8 mouse cellular contexts compared by ENCODE assay signal in the genomic region with DNA sequence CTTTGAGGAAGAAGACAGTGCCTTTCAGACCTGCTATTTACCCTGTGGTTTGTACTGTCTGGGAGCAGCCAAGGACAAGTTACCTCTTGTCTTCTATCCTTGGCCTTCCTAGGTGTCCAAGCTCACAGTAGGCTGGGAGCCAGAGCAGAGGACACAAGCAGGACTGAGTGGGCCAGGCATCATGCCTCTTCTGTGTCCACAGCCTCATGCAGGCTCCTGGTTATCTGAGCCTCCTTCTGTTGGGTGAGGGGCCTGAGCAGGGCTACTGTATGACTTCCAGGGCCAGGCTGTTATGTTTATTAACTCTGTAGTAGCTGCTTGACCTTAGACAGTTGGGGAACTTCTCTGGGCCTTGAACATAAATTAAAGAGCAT.
DNase-seq lines count a peak whose midpoint lies in the region; ATAC-seq lines count a peak whose summit lies in the region.
"Had no signal": no experiment of that assay in that cellular context is flagged by ENCODE, and none has a peak within 500 bp of the region (broad histone marks: within the 10 kb centered on the region; RNA-seq: fewer than 3 reads in every experiment).

No protein-coding gene starts in this region.

- no peaks in the 10 kb centered on the region for H3K9me3 ChIP-seq in kidney, embryonic 15.5 days (replicated peaks)
- no peaks in the 10 kb centered on the region for H3K9me3 ChIP-seq in hindbrain, embryonic 12.5 days (replicated peaks)
- H3K9me3 ChIP-seq in limb, embryonic 10.5 days (replicated peaks), result no peaks in the 10 kb centered on the region
- no peaks in the 10 kb centered on the region for H3K9me3 ChIP-seq in midbrain, embryonic 14.5 days (ENCODE audit: control insufficient read depth, low read length)
- H3K9me3 ChIP-seq: forebrain, embryonic 12.5 days had no signal

- no peak overlapping the region for H3K4me3 ChIP-seq in kidney, embryonic 15.5 days (replicated peaks)
- H3K4me3 ChIP-seq in hindbrain, embryonic 12.5 days, result no peak overlapping the region
- H3K4me3 ChIP-seq in limb, embryonic 10.5 days, result no peak overlapping the region
- no peak overlapping the region for H3K4me3 ChIP-seq in midbrain, embryonic 14.5 days (replicated peaks; ENCODE audit: low read depth, low read length)
- H3K4me3 ChIP-seq: forebrain, embryonic 12.5 days had no signal

- H3K9ac ChIP-seq in kidney, embryonic 15.5 days, result no peak overlapping the region
- H3K9ac ChIP-seq in hindbrain, embryonic 12.5 days, result no peak overlapping the region
- H3K9ac ChIP-seq in midbrain, embryonic 14.5 days (replicated peaks; ENCODE audit: low read length), result no peak overlapping the region
- H3K9ac ChIP-seq: forebrain, embryonic 12.5 days had no signal

- peak overlapping the region; percentile 80 for H3K27ac ChIP-seq in kidney, embryonic 15.5 days
- H3K27ac ChIP-seq in hindbrain, embryonic 12.5 days, result peak overlapping the region; percentile 32; the same call in 1 of the 2 replicates
- peak overlapping the region; percentile 51 for H3K27ac ChIP-seq in limb, embryonic 10.5 days
- H3K27ac ChIP-seq in midbrain, embryonic 14.5 days (replicated peaks; ENCODE audit: low read depth, low read length), result 0 out of 2 replicates have a peak overlapping the region, but pooled peaks have one; percentile 13
- H3K27ac ChIP-seq: forebrain, embryonic 12.5 days had no signal

- peaks cover 42% of the 10 kb centered on the region for H3K36me3 ChIP-seq in kidney, embryonic 15.5 days
- peaks cover 39% of the 10 kb centered on the region for H3K36me3 ChIP-seq in hindbrain, embryonic 12.5 days
- H3K36me3 ChIP-seq in limb, embryonic 10.5 days, result peaks cover 81% of the 10 kb centered on the region
- peaks cover 35% of the 10 kb centered on the region for H3K36me3 ChIP-seq in midbrain, embryonic 14.5 days (ENCODE audit: control insufficient read depth, insufficient read depth, low read length)

- H3K27me3 ChIP-seq in kidney, embryonic 15.5 days, result no peaks in the 10 kb centered on the region
- H3K27me3 ChIP-seq in hindbrain, embryonic 12.5 days, result no peaks in the 10 kb centered on the region
- no peaks in the 10 kb centered on the region for H3K27me3 ChIP-seq in limb, embryonic 10.5 days (ENCODE audit: low read depth, poor library complexity, severe bottlenecking)
- H3K27me3 ChIP-seq in midbrain, embryonic 14.5 days (ENCODE audit: control insufficient read depth, insufficient read depth, low read length), result no peaks in the 10 kb centered on the region
- H3K27me3 ChIP-seq: forebrain, embryonic 12.5 days had no signal

- peaks cover 56% of the 10 kb centered on the region for H3K4me1 ChIP-seq in kidney, embryonic 15.5 days
- peaks cover 30% of the 10 kb centered on the region for H3K4me1 ChIP-seq in hindbrain, embryonic 12.5 days
- peaks cover 30% of the 10 kb centered on the region for H3K4me1 ChIP-seq in limb, embryonic 10.5 days
- H3K4me1 ChIP-seq in midbrain, embryonic 14.5 days (ENCODE audit: control insufficient read depth, insufficient read depth, low read length), result 0 out of 2 replicates have a peak, but pooled peaks cover 3% of the 10 kb centered on the region

- no peak for ATAC-seq in kidney, embryonic 15.5 days (replicated peaks; ENCODE audit: low FRiP score)
- ATAC-seq in hindbrain, embryonic 12.5 days (ENCODE audit: low FRiP score), result no peak
- ATAC-seq in midbrain, embryonic 14.5 days (ENCODE audit: low FRiP score, low TSS enrichment), result no peak

- no peak for DNase-seq in kidney, adult 18-20 months
- no peak for DNase-seq in limb, embryonic 10.5 days (ENCODE audit: low spot score)
- DNase-seq in midbrain, embryonic 14.5 days, result no peak
- no peak for DNase-seq in retina, postnatal 1 day
- DNase-seq in testis, postnatal 14 days (ENCODE audit: low spot score), result no peak

- no peak overlapping the region for H3K4me2 ChIP-seq in kidney, embryonic 15.5 days
- no peak overlapping the region for H3K4me2 ChIP-seq in hindbrain, embryonic 12.5 days (replicated peaks)
- H3K4me2 ChIP-seq in midbrain, embryonic 14.5 days (ENCODE audit: low read length), result no peak overlapping the region
- H3K4me2 ChIP-seq: forebrain, embryonic 12.5 days had no signal

Comparison
In these comparisons a context has a peak if more than half of its experiments do, and no peak if none do; other contexts are left out.
1. H3K27ac ChIP-seq: peak in every context shown above with its lines; median percentile 80 in kidney, embryonic 15.5 days; 51 in limb, embryonic 10.5 days; 32 in hindbrain, embryonic 12.5 days; 13 in midbrain, embryonic 14.5 days.